Mouse (Mus musculus): ENCODE data around the gene Glod4. TPM values are rescaled to one million over a fixed set of nuclear protein-coding genes. Genes with fewer than 3 reads are reported as not detected.

Glod4 gene
- total RNA-seq, 2 experiments from 2014 or later = 75.4 to 76.8 TPM

- DNase-seq = peak; percentile 13
Measured at GRCm38 (mm10) chr11:76146187-76147010, 97.1 kb downstream of the Glod4 start.

GRCm38 (mm10) chr11:76145169-76145568, 98.4 kb downstream of the Glod4 start:
- DNase-seq = no peak

- DNase-seq = peak; percentile 14
Measured at GRCm38 (mm10) chr11:76144386-76144785, 99.1 kb downstream of the Glod4 start.

- DNase-seq = no peak
Measured at GRCm38 (mm10) chr11:76137996-76138395, 105.5 kb downstream of the Glod4 start.

- DNase-seq = peak; percentile 45
Measured at GRCm38 (mm10) chr11:76135641-76136437, 107.7 kb downstream of the Glod4 start.

GRCm38 (mm10) chr11:76130859-76131258, 112.7 kb downstream of the Glod4 start:
- DNase-seq = peak; percentile 22

- DNase-seq = no peak
Measured at GRCm38 (mm10) chr11:76125386-76125785, 118.1 kb downstream of the Glod4 start.

- no peak for DNase-seq
Measured at GRCm38 (mm10) chr11:76123517-76123916, 120.0 kb downstream of the Glod4 start.

- DNase-seq = no peak
Measured at GRCm38 (mm10) chr11:76122571-76122970, 121.0 kb downstream of the Glod4 start.

GRCm38 (mm10) chr11:76121086-76121485, 122.4 kb downstream of the Glod4 start:
- no peak for DNase-seq

- DNase-seq = no peak
Measured at GRCm38 (mm10) chr11:76120407-76120901, 123.1 kb downstream of the Glod4 start.

- DNase-seq = no peak
Measured at GRCm38 (mm10) chr11:76110416-76110815, 133.1 kb downstream of the Glod4 start.

GRCm38 (mm10) chr11:76106551-76107496, 136.7 kb downstream of the Glod4 start:
- DNase-seq = no peak

- DNase-seq = no peak
Measured at GRCm38 (mm10) chr11:76101154-76101553, 142.4 kb downstream of the Glod4 start.

- peak; percentile 31 for DNase-seq
Measured at GRCm38 (mm10) chr11:76099193-76099975, 144.1 kb downstream of the Glod4 start.

- no peak for DNase-seq
Measured at GRCm38 (mm10) chr11:76093610-76094009, 149.9 kb downstream of the Glod4 start.

GRCm38 (mm10) chr11:76089776-76090175, 153.7 kb downstream of the Glod4 start:
- peak; percentile 83 for DNase-seq

GRCm38 (mm10) chr11:76088506-76088905, 155.0 kb downstream of the Glod4 start:
- no peak for DNase-seq

- DNase-seq = peak; percentile 70
Measured at GRCm38 (mm10) chr11:76085898-76086591, 157.5 kb downstream of the Glod4 start.

GRCm38 (mm10) chr11:76084943-76085342, 158.6 kb downstream of the Glod4 start:
- DNase-seq = no peak
